Mouse (Mus musculus): ENCODE data around the gene Lsm2.
"Not testable (repeated sequence)": the region's sequence is repeated elsewhere in the genome, so short reads cannot be mapped to it uniquely, and the experiment has no call there.

The Lsm2 gene

GRCm38 (mm10) chr17:34981690-34982180, at the start of gene Lsm2:
Gene Lsm2 (plus strand): TSS chr17:34981862.
- DNase-seq (ENCODE audit: low spot score): peak; percentile 96

DNA sequence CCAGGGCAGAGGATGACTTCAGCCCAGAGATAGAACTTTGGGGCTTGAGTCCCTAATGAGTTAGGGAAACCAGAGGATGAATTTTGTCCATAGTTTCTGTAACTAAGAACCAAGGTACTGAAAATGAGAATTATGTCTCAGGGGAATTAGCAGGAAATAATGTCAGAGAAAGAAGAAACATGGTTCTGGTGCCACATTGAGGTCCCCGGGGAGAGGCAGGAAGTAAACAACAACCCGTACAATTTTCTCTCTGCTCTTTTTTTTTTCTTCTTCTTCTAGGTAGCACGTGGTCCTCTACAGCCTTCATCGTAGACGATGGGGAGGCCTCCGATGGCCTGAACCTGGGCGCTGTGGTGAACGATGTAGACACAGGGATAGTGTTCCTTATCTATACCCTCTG, 49.4 kb upstream of the Lsm2 start:
- DNase-seq (ENCODE audit: low spot score): no peak

DNA sequence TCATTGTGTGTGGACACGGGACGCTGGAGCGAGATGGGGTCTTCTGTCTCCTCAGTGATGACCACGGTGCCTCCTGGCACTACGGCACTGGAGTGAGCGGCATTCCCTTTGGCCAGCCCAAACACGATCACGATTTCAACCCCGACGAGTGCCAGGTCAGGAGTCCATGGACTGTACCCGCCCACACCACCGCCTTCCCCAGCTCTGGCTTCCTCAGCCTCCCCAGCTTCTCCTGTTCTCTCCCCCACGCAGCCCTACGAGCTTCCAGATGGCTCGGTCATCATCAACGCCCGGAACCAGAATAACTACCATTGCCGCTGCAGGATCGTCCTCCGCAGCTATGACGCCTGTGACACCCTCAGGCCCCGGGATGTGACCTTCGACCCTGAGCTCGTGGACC, 47.6 kb upstream of the Lsm2 start:
- no peak for DNase-seq (ENCODE audit: low spot score)

- no peak for DNase-seq (ENCODE audit: low spot score)
These were observed 46.8 kb upstream of the Lsm2 start for GRCm38 (mm10) chr17:34934830-34935229.

GRCm38 (mm10) chr17:34937960-34938505, 43.6 kb upstream of the Lsm2 start:
- no peak for DNase-seq (ENCODE audit: low spot score)

GRCm38 (mm10) chr17:34941344-34942041, 40.2 kb upstream of the Lsm2 start:
- no peak for DNase-seq (ENCODE audit: low spot score)

DNA sequence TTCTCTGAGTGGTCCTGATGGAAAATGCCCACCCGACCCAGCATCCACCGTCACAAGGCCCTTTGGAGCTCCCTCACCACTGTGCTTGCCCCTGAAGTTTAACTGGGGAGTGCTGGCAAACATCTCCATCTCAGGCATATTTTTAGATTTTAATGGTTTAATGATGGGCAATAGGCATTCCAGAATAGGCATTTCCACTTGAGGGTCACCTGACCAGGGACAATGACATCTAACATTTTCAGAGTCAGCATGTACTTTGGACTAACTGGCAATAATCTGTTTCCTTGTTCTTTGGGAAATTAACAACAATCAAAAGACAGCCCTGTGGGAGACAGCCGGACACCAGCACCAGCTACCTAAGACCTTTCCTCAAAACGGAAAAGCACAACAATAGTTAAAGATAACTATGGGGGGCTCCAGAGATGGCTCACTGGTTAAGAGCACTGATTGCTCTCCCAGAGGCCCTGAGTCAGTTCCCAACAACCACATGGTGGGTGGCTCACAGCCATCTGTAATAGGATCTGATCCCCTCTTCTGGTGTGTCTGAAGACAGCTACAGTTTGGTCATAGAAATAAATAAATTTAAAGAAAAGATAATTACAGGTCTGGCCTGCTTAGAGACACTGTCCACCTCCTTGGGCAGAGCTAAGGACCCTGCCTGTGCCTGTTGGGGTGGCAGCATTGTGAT, 38.4 kb upstream of the Lsm2 start:
- no peak for DNase-seq (ENCODE audit: low spot score)

- DNase-seq (ENCODE audit: low spot score): no peak
These were observed 37.3 kb upstream of the Lsm2 start for GRCm38 (mm10) chr17:34944362-34944761.

DNA sequence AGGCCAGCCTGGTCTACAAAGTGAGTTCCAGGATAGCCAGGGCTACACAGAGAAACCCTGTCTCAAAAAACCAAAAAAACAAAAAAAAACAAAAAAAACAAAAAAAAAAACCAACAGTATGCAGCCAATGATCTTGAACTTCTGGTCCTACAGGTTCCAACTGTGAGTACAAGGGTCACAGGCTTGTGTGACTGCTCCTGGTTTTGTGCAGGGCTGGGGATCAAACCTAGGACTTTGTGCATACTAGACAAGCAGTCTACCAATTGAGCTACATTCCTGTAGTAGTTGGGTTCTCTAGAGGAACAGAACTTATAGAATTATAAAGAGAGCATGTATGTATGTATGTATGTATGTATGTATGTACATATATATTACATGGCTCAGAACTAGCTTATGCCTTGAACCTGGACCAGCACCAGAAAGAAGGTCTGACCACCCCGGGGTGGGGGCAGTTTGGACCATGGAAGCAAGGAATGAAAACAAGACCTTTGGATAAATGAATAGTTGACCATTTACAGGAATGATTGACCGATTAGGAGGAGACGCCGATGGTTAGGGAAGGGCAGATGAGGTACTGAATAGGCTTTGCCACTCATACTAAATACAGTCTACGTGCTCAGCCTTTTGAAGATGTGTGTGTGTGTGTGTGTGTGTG, 35.0 kb upstream of the Lsm2 start:
- DNase-seq (ENCODE audit: low spot score): no peak

- DNase-seq (ENCODE audit: low spot score): no peak
These were observed 34.1 kb upstream of the Lsm2 start for GRCm38 (mm10) chr17:34947606-34948005.

GRCm38 (mm10) chr17:34948721-34949552, 32.7 kb upstream of the Lsm2 start:
- not testable (repeated sequence) for DNase-seq (ENCODE audit: low spot score)

- DNase-seq (ENCODE audit: low spot score): no peak
These were observed 32.1 kb upstream of the Lsm2 start for GRCm38 (mm10) chr17:34949553-34949969.

DNA sequence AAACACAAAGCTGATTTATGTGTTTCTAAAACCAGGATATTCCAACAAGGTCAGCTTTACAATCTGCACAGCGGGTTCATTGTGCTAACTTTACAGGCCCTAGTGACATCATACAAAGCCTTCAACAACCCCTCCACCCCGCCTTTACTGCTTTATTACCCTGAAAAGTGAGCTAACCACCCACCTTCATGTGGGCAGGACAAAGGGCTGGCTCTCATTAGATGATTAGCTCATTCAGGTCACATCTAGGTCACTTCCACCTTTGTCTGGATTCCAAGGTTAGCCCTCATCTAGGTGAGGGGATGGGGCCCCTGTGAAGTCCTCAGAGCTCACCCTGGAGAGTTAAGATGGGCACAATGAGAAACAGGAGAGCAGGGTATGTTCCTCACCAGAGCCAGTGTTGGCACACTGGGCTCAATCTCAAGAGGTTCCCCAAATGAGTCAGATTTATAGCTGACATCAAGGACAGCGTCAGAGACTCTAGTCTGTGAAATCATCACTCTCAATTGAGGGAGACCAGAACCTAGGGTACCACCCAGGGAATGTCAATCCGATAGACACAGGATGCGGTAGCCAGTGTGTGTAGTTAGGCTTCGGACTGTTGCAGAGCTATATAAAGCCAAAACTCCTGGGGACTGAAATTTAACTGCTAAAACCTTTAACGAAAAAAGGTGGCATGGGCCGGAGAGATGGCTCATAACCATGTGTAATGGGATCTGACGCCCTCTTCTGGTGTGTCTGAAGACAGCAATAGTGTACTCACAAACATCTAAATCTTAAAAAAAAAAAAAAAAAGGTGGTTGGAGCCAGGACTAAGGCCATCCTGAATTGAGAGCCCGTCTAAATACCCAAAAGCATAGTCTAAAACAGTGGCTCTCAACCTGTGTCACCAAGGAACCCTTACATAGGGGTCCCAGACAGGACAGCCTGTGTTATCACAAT, 30.9 kb upstream of the Lsm2 start:
- DNase-seq (ENCODE audit: low spot score): no peak

- no peak for DNase-seq (ENCODE audit: low spot score)
These were observed 29.9 kb upstream of the Lsm2 start for GRCm38 (mm10) chr17:34951636-34952377.

DNA sequence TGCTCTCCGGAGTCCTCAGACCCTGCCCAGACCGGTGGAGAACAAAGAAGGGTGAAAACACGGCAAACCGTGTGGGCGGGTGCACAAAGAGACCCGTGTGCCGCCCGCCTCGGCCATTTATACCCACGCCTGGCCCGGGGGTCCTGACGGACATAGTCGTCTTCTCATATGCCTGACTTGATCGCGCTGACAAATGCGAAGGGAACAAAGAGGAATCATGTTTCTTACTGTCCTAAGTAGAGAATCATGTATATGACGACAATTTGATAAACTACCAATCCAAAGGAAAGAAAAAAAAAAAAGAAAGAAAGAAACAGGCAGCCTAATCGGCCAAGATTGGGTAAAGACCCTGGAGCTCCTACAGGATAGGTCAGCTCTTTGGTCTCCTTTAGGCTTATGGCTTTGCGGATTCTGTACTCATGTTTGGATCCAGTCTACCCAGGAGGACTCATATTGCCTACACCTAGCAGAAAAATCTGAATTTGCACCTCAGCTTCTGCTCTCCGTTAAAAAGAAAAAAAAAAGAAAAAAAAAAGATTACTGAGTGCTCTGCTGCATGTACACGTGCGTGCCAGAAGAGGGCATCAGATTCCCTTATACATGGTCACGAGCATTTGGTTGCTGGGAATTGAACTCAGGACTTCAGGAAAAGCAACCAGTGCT, 29.2 kb upstream of the Lsm2 start:
- peak; percentile 90 for DNase-seq (ENCODE audit: low spot score)

DNA sequence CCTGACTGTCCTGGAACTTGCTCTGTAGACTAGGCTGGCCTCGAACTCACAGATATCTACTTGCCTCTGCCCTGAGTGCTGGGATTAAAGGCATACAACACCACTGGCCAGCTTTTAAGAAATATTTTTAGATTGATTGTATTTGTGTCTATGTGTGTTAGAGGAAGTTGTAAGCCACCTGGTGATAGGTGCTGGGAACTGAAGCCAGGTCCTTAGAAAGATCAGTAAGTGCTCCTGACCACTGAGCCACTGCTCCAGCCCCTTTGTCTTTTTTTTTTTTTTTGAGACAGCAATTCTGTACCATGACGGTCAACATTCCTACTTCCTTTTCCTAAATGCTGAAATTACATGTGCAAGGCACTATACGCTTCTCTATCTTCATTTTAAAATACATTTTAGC, 28.4 kb upstream of the Lsm2 start:
- no peak for DNase-seq (ENCODE audit: low spot score)

DNA sequence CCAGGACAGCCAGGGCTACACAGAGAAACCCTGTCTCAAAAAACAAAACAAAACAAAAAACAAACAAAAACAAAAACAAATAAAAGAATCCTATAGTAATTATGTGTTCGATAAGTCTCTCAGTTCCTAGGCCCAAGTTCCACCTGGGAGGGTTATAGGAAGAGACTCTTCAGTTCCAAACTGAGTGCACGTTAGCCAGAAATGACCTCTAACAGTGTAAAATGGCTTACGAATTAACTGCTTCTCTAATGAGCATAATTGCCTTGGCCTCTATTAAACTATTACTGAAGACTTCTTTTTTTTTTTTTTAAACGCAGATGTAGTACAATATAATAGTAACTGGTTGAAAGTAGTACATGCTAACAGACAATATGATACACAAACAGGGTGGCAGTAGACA, 27.8 kb upstream of the Lsm2 start:
- DNase-seq (ENCODE audit: low spot score): no peak

DNA sequence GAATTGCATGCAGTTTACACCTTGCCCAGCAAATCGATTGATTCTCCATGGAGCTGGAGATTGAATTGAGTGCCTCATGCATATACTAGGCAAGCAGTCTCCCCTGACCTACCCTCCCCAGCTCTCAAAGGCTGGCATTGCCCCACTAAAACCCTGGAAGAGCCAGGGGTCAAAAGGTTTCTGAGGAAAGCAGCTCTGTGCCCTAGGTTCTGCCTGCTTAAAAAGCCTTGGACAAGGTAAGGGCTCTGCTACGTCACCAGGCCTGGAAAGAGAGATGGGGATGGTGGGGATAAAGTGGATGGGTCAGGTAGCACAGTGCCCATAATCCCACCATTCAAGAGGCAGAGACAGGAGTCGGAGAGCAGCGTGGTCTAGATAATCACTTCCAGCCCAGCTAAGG, 26.8 kb upstream of the Lsm2 start:
- DNase-seq (ENCODE audit: low spot score): no peak

DNA sequence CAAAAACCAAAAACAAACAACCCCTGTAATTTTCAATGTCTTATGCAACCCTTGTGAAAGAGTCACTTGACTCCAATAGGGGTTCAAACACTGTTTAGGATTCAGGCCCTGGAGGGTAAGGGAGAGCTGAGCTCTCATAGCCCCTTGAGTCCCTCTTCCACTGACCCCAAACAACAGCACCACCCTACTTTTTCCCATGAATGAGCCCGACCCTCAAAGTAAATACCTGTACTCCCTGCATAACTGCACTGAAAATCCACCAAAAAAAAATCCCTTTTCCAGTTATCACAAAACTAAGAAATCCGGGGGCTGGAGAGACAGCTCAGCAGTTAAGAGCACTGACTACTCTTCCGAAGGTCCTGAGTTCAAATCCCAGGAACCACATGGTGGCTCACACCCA, 25.8 kb upstream of the Lsm2 start:
- peak; percentile 49 for DNase-seq (ENCODE audit: low spot score)
